11 mouse cellular contexts compared by ENCODE assay signal in the genomic region with DNA sequence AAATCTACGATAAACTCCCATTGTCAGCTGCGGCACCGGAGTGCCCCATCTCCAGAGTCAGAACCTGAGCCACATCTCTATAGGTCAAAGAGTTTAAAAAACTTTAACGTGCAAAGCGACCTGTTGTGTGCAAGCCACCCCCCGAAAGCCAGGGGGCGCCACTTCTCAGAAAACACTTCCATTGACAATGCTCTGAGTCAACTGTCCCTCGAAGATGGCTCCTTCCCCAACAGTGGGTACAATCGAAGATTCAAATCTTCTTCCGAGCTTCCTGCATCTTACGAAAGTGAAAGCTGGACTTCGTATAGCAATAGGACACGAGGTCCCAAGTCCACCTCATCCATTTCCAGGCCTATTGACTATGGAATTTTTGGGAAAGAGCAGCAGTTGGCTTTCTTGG. TPM values are rescaled to one million over a fixed set of nuclear protein-coding genes. Genes with fewer than 3 reads are reported as not detected.
A peak's percentile ranks its signal among the peaks of the same experiment; 100 is the strongest.
DNase-seq lines count a peak whose midpoint lies in the region; ATAC-seq and TF ChIP-seq lines count a peak whose summit lies in the region.
"Had no signal": no experiment of that assay in that cellular context is flagged by ENCODE, and none has a peak within 500 bp of the region (broad histone marks: within the 10 kb centered on the region; RNA-seq: fewer than 3 reads in every experiment).

No protein-coding gene starts in this region.

- H3K9me3 ChIP-seq in forebrain, postnatal 0 days (ENCODE audit: low read length), result no peaks in the 10 kb centered on the region
- no peaks in the 10 kb centered on the region for H3K9me3 ChIP-seq in forebrain, embryonic 15.5 days
- H3K9me3 ChIP-seq: kidney, embryonic 15.5 days; limb, embryonic 15.5 days had no signal

- no peak overlapping the region for H3K4me3 ChIP-seq in forebrain, postnatal 0 days (ENCODE audit: low read depth, low read length)
- H3K4me3 ChIP-seq in forebrain, embryonic 15.5 days, result no peak overlapping the region
- H3K4me3 ChIP-seq: kidney, embryonic 15.5 days; limb, embryonic 15.5 days had no signal

- no peak overlapping the region for H3K4me2 ChIP-seq in forebrain, postnatal 0 days (ENCODE audit: low read depth)
- H3K4me2 ChIP-seq in forebrain, embryonic 15.5 days (replicated peaks), result no peak overlapping the region
- H3K4me2 ChIP-seq: kidney, embryonic 15.5 days; limb, embryonic 15.5 days had no signal

- no peak overlapping the region for H3K27ac ChIP-seq in forebrain, postnatal 0 days (ENCODE audit: low read depth, low read length)
- no peak overlapping the region for H3K27ac ChIP-seq in forebrain, embryonic 15.5 days (replicated peaks)
- H3K27ac ChIP-seq: kidney, embryonic 15.5 days; limb, embryonic 15.5 days had no signal

- no peak for ATAC-seq in forebrain, postnatal 0 days
- ATAC-seq in forebrain, embryonic 15.5 days (replicated peaks), result no peak
- no peak for ATAC-seq in erythroblast, adult 5-6 weeks (replicated peaks; ENCODE audit: low FRiP score, poor library complexity, severe bottlenecking)

- H3K36me3 ChIP-seq in forebrain, postnatal 0 days (ENCODE audit: insufficient read depth), result no peaks in the 10 kb centered on the region
- no peaks in the 10 kb centered on the region for H3K36me3 ChIP-seq in forebrain, embryonic 15.5 days
- H3K36me3 ChIP-seq: limb, embryonic 15.5 days had no signal

- no peak for DNase-seq in forebrain, postnatal 0 days
- DNase-seq in spleen, postnatal 4 days (ENCODE audit: low spot score in 2 of 2), result peak; percentile 27 to 70
- DNase-seq in spleen, postnatal 36 days (ENCODE audit: low spot score in 2 of 2), result no peak
- peak; percentile 17 for DNase-seq in lung, postnatal 14 days
- DNase-seq in ovary, postnatal 36 days (ENCODE audit: low spot score), result no peak
- DNase-seq in heart, postnatal 25 days (ENCODE audit: low spot score), result no peak

- no peaks in the 10 kb centered on the region for H3K27me3 ChIP-seq in forebrain, postnatal 0 days (ENCODE audit: insufficient read depth, low read length)
- no peaks in the 10 kb centered on the region for H3K27me3 ChIP-seq in forebrain, embryonic 15.5 days
- H3K27me3 ChIP-seq: kidney, embryonic 15.5 days; limb, embryonic 15.5 days had no signal

- H3K4me1 ChIP-seq in forebrain, postnatal 0 days (ENCODE audit: insufficient read depth), result no peaks in the 10 kb centered on the region
- H3K4me1 ChIP-seq in forebrain, embryonic 15.5 days, result no peaks in the 10 kb centered on the region
- H3K4me1 ChIP-seq: kidney, embryonic 15.5 days; limb, embryonic 15.5 days had no signal

- TF ChIP-seq CTCF in forebrain, postnatal 0 days (IDR thresholded peaks at IDR 0.05; ENCODE audit: low read depth), result peak; percentile 26; the same call in 1 of the 2 replicates

- intact Hi-C loops in heart, postnatal 25 days (cut with DNase I), result no loop called here

- no peak overlapping the region for H3K9ac ChIP-seq in forebrain, postnatal 0 days
- H3K9ac ChIP-seq in forebrain, embryonic 15.5 days (replicated peaks), result no peak overlapping the region
- H3K9ac ChIP-seq: kidney, embryonic 15.5 days; limb, embryonic 15.5 days had no signal

- 88% methylated on average over 13 of the region's 13 CpGs for WGBS in forebrain, postnatal 0 days
- 88% methylated on average over 13 of the region's 13 CpGs for WGBS in forebrain, embryonic 15.5 days

RNA-seq across cellular contexts. Expression of a gene that starts 7.0 kb away (rescaled TPM):
- total RNA-seq in forebrain, postnatal 0 days (2014; rRNA removed), result 5.2 and 11.1 TPM in 2 replicates
- 4.3 and 5.5 TPM in 2 replicates for polyA plus RNA-seq in forebrain, postnatal 0 days (2015; fragmentation: Nextera tagmentation; extraction: Ambion mirVana)
- 5.0 and 5.2 TPM in 2 replicates for polyA plus RNA-seq in forebrain, embryonic 15.5 days (2015; fragmentation: Nextera tagmentation; extraction: Ambion mirVana)
- total RNA-seq in heart, postnatal 25 days (2021), result 1 to 10 TPM; 9.4 to 9.5 TPM
- 0.84 and 0.96 TPM in 2 replicates for total RNA-seq in erythroblast, adult 5-6 weeks (2015; ENCODE audit: low replicate concordance)
- 0.34 and 0.42 TPM in 2 replicates for total RNA-seq in erythroblast, adult 5-6 weeks (2017; ENCODE audit: low replicate concordance)

RNA-seq across cellular contexts. Expression of a gene that starts 25.3 kb away (rescaled TPM):
- 0.38 and 0.62 TPM in 2 replicates for total RNA-seq in forebrain, postnatal 0 days (2014; rRNA removed)
- 0.21 and 0.54 TPM in 2 replicates for polyA plus RNA-seq in forebrain, postnatal 0 days (2015; fragmentation: Nextera tagmentation; extraction: Ambion mirVana)
- 0.14 TPM in 1 of 2 replicates, not detected in the other for polyA plus RNA-seq in forebrain, embryonic 15.5 days (2015; fragmentation: Nextera tagmentation; extraction: Ambion mirVana)
- total RNA-seq in heart, postnatal 25 days (2021), result under 1 TPM in 1 of 2 experiments, not detected in 1; 0.26 TPM
- 3.1 and 6.9 TPM in 2 replicates for total RNA-seq in erythroblast, adult 5-6 weeks (2015; ENCODE audit: low replicate concordance)
- total RNA-seq in erythroblast, adult 5-6 weeks (2017; ENCODE audit: low replicate concordance), result 7.8 and 9.1 TPM in 2 replicates
- total RNA-seq: granulocyte monocyte progenitor cell, adult 5-6 weeks had no signal

Comparison
In these comparisons a context has a peak if more than half of its experiments do, and no peak if none do; other contexts are left out.
1. DNase-seq: peak in spleen, postnatal 4 days (2 of 2) and lung, postnatal 14 days (single experiment); none in forebrain, postnatal 0 days (single experiment), spleen, postnatal 36 days (0 of 2), ovary, postnatal 36 days (single experiment) and heart, postnatal 25 days (single experiment).